18 mouse cellular contexts compared by ENCODE assay signal in genomic region chr3:32655994-32656393, GRCm38 (mm10). TPM values are rescaled to one million over a fixed set of nuclear protein-coding genes. Genes with fewer than 3 reads are reported as not detected.
DNase-seq lines count a peak whose midpoint lies in the region; ATAC-seq and TF ChIP-seq lines count a peak whose summit lies in the region.
"Had no signal": no experiment of that assay in that cellular context is flagged by ENCODE, and none has a peak within 500 bp of the region (broad histone marks: within the 10 kb centered on the region; RNA-seq: fewer than 3 reads in every experiment).

No protein-coding gene starts in this region.

- ATAC-seq in liver, embryonic 13.5 days (ENCODE audit: low read depth): no peak
- ATAC-seq: intestine, embryonic 15.5 days had no signal

- TF ChIP-seq CTCF in gastrocnemius, adult 2 months (IDR thresholded peaks at IDR 0.05): no peak
- no peak for TF ChIP-seq CTCF in MEL (IDR thresholded peaks at IDR 0.05 in 2 of 3, conservative IDR thresholded peaks at IDR 0.05 in 1 of 3; ENCODE audit: control insufficient read depth in 1 of 3, insufficient read depth in 1 of 3, low read depth in 2 of 3, low read length in 3 of 3, poor library complexity in 1 of 3, severe bottlenecking in 1 of 3)

- peaks cover 0 to 42% of the 10 kb centered on the region in 2 experiments; a peak in 2 of 4 replicates for H3K36me3 ChIP-seq in MEL (ENCODE audit: control insufficient read depth in 1 of 2, insufficient read depth in 2 of 2, low read length in 2 of 2)
- H3K36me3 ChIP-seq in liver, embryonic 13.5 days: no peaks in the 10 kb centered on the region
- H3K36me3 ChIP-seq: forebrain, embryonic 10.5 days; hindbrain, embryonic 12.5 days; intestine, embryonic 15.5 days; neural tube, embryonic 12.5 days had no signal

- intact Hi-C loops in gastrocnemius, adult 2 months (cut with DNase I): no loop called here
- intact Hi-C loops in gastrocnemius, postnatal 36 days (cut with DNase I): no loop called here

- 0 out of 2 replicates have a peak overlapping the region, but pooled peaks have one; percentile 23 for H3K4me2 ChIP-seq in liver, embryonic 13.5 days
- H3K4me2 ChIP-seq: hindbrain, embryonic 12.5 days; intestine, embryonic 15.5 days; neural tube, embryonic 12.5 days had no signal

- H3K9me3 ChIP-seq in MEL (replicated peaks; ENCODE audit: insufficient read depth, low read length): no peaks in the 10 kb centered on the region
- H3K9me3 ChIP-seq in liver, embryonic 13.5 days (replicated peaks): no peaks in the 10 kb centered on the region
- H3K9me3 ChIP-seq: forebrain, embryonic 10.5 days; hindbrain, embryonic 12.5 days; intestine, embryonic 15.5 days; neural tube, embryonic 12.5 days had no signal

- 0 out of 4 replicates have a peak, but pooled peaks of 1 of the 2 experiments have one; percentile 34 for TF ChIP-seq POLR2A in MEL (IDR thresholded peaks at IDR 0.05; ENCODE audit: control insufficient read depth in 1 of 2, insufficient read depth in 1 of 2, low read depth in 1 of 2, low read length in 2 of 2, poor library complexity in 1 of 2)

- 44% methylated on average over 4 of the region's 4 CpGs for WGBS in liver, embryonic 13.5 days (ENCODE audit: insufficient replicate concordance)

- no peaks in the 10 kb centered on the region for H3K79me2 ChIP-seq in MEL (ENCODE audit: control insufficient read depth, insufficient read depth, low read length, poor library complexity)

- no peak for DNase-seq in gastrocnemius, adult 2 months
- DNase-seq in gastrocnemius, postnatal 36 days: no peak
- peak; percentile 24 for DNase-seq in lung, postnatal 10 days
- no peak for DNase-seq in lung, postnatal 25 days (ENCODE audit: low spot score)
- peak; percentile 75 for DNase-seq in MEL (ENCODE audit: low read depth, low spot score)
- no peak for DNase-seq in liver, embryonic 13.5 days
- DNase-seq in urinary bladder, postnatal 36 days (ENCODE audit: low spot score in 2 of 2): no peak
- no peak for DNase-seq in layer of hippocampus, adult 8-10 months (ENCODE audit: low spot score in 2 of 2)
- DNase-seq: adrenal gland, postnatal 36 days; cerebellum, adult 9-11 months; gastrocnemius, postnatal 25 days; kidney, postnatal 4 days; lung, adult 18-20 months; right cerebral cortex, postnatal 25 days had no signal

- peaks cover 36 to 48% of the 10 kb centered on the region in 2 experiments for H3K4me1 ChIP-seq in MEL (ENCODE audit: control insufficient read depth in 1 of 2, insufficient read depth in 2 of 2, low read length in 2 of 2)
- H3K4me1 ChIP-seq in liver, embryonic 13.5 days (replicated peaks): peaks cover 12% of the 10 kb centered on the region
- H3K4me1 ChIP-seq: hindbrain, embryonic 12.5 days; intestine, embryonic 15.5 days; neural tube, embryonic 12.5 days had no signal

- peak overlapping the region; percentile 34 for H3K9ac ChIP-seq in MEL (ENCODE audit: control insufficient read depth, low read depth, low read length, poor library complexity, severe bottlenecking)
- H3K9ac ChIP-seq in liver, embryonic 13.5 days: no peak overlapping the region
- H3K9ac ChIP-seq: hindbrain, embryonic 12.5 days; intestine, embryonic 15.5 days; neural tube, embryonic 12.5 days had no signal

- TF ChIP-seq RAD21 in MEL (IDR thresholded peaks at IDR 0.05; ENCODE audit: low read depth, low read length): no peak

- TF ChIP-seq EP300 in MEL (IDR thresholded peaks at IDR 0.05; ENCODE audit: low read depth in 1 of 2, low read length in 2 of 2): no peak

- no peak overlapping the region for H3K4me3 ChIP-seq in gastrocnemius, adult 2 months
- H3K4me3 ChIP-seq in MEL (ENCODE audit: control insufficient read depth in 1 of 2, insufficient read depth in 1 of 2, low read depth in 2 of 2, low read length in 2 of 2): no peak overlapping the region; a peak in 2 of 4 replicates
- H3K4me3 ChIP-seq in liver, embryonic 13.5 days (replicated peaks): no peak overlapping the region
- H3K4me3 ChIP-seq: forebrain, embryonic 10.5 days; hindbrain, embryonic 12.5 days; intestine, embryonic 15.5 days; neural tube, embryonic 12.5 days had no signal

- peak overlapping the region; percentile 49 for H3K27ac ChIP-seq in gastrocnemius, adult 2 months
- peak overlapping the region; percentile 67 for H3K27ac ChIP-seq in MEL (ENCODE audit: control insufficient read depth, low read depth, low read length)
- no peak overlapping the region for H3K27ac ChIP-seq in liver, embryonic 13.5 days
- H3K27ac ChIP-seq: forebrain, embryonic 10.5 days; hindbrain, embryonic 12.5 days; intestine, embryonic 15.5 days; neural tube, embryonic 12.5 days had no signal

- H3K27me3 ChIP-seq in MEL (ENCODE audit: control insufficient read depth in 1 of 2, insufficient read depth in 2 of 2, low read length in 2 of 2): no peaks in the 10 kb centered on the region
- no peaks in the 10 kb centered on the region for H3K27me3 ChIP-seq in liver, embryonic 13.5 days
- H3K27me3 ChIP-seq: hindbrain, embryonic 12.5 days; intestine, embryonic 15.5 days; neural tube, embryonic 12.5 days had no signal

TF ChIP-seq in MEL, 35 proteins besides CTCF, POLR2A, EP300 and RAD21:
- TF ChIP-seq USF1 (IDR thresholded peaks at IDR 0.05; ENCODE audit: low read depth, low read length): 0 out of 2 replicates have a peak, but pooled peaks have one; percentile 27
- peak; percentile 56; the same call in 1 of the 2 replicates for TF ChIP-seq MYB (IDR thresholded peaks at IDR 0.05; ENCODE audit: low read depth, low read length)
- 0 out of 2 replicates have a peak, but pooled peaks have one; percentile 18 for TF ChIP-seq TCF12 (IDR thresholded peaks at IDR 0.05; ENCODE audit: low read depth, low read length)
- peak; percentile 32; the same call in 1 of the 2 replicates for TF ChIP-seq BHLHE40 (IDR thresholded peaks at IDR 0.05; ENCODE audit: borderline replicate concordance, low read depth, low read length)
- no peak for TF ChIP-seq ZKSCAN1 (IDR thresholded peaks at IDR 0.05; ENCODE audit: low read depth, low read length)
TF ChIP-seq in MEL: peak in this region for 4.

RNA-seq across cellular contexts. Expression of gene Gnb4, which starts 39.6 kb away (rescaled TPM):
- total RNA-seq in gastrocnemius, adult 2 months (2021): 1 to 10 TPM; 4.3 to 7.2 TPM
- total RNA-seq in gastrocnemius, postnatal 36 days (2021): 1 to 10 TPM; 4.6 to 5.7 TPM
- total RNA-seq in MEL (2012; rRNA removed): 61.2 and 62.4 TPM in 2 replicates
- polyA plus RNA-seq in MEL (2012; ENCODE audit: insufficient read depth in 1 of 2, insufficient read length in 2 of 2, low read depth in 1 of 2, low replicate concordance in 2 of 2, missing spikeins in 1 of 2): 10 to 100 TPM in 1 of 2 experiments, not detected in 1; 49.5 TPM
- polyA plus RNA-seq in liver, embryonic 13.5 days (2015; fragmentation: Nextera tagmentation; extraction: Ambion mirVana): 10.7 and 12.2 TPM in 2 replicates
- 10 to 100 TPM; 10.4 to 15.9 (median 13.0) TPM for total RNA-seq in layer of hippocampus, adult 8-10 months (2022)

RNA-seq across cellular contexts. Expression of gene Actl6a, which starts 50.1 kb away (rescaled TPM):
- total RNA-seq in gastrocnemius, adult 2 months (2021): 10 to 100 TPM; 13.1 to 16.0 TPM
- total RNA-seq in gastrocnemius, postnatal 36 days (2021): 10 to 100 TPM; 12.4 to 13.8 TPM
- 164 and 175 TPM in 2 replicates for total RNA-seq in MEL (2012; rRNA removed)
- polyA plus RNA-seq in MEL (2012; ENCODE audit: insufficient read depth in 1 of 2, insufficient read length in 2 of 2, low read depth in 1 of 2, low replicate concordance in 2 of 2, missing spikeins in 1 of 2): 100 to 1,000 TPM in 1 of 2 experiments, not detected in 1; 129 TPM
- 113 and 127 TPM in 2 replicates for polyA plus RNA-seq in liver, embryonic 13.5 days (2015; fragmentation: Nextera tagmentation; extraction: Ambion mirVana)
- 10 to 100 TPM; 14.0 to 21.6 (median 19.3) TPM for total RNA-seq in layer of hippocampus, adult 8-10 months (2022)

Comparison
In these comparisons a context has a peak if more than half of its experiments do, and no peak if none do; other contexts are left out.
1. DNase-seq: peak in lung, postnatal 10 days (single experiment) and MEL (single experiment); none in gastrocnemius, adult 2 months (single experiment), gastrocnemius, postnatal 36 days (0 of 2), lung, postnatal 25 days (single experiment), liver, embryonic 13.5 days (single experiment), urinary bladder, postnatal 36 days (0 of 2) and layer of hippocampus, adult 8-10 months (0 of 2).